18 mouse cellular contexts compared by ENCODE assay signal in the genomic region with DNA sequence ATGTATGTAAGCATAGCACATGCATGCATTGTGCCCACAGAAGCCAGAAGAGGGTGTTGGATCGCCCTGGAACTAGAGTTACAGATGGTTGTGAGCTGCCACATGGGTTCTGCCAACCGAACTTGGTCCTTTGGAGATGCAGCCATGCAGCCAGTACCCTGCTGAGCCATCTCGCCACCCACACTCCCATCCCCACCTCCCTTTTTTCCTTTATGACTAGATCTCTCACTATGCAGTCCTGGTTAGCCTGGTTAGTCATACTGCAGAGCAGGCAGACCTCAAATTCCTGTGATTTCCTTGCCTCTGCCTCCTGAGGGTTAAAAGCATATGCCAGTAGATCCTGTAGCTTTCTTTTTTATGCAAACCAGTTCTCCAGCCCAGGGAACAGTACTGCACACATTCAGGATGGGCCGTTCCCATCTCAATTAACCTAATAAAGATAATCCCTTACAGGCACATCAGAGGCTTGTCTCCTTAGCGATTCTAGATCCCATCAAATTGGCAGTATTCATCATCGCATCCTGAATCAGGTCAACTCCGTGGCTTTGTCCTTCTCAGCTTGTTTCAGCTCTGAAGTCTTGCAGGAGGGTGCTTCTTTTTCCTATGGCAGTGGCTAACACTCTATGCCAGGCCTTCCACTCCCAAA. TPM values are rescaled to one million over a fixed set of nuclear protein-coding genes. Genes with fewer than 3 reads are reported as not detected.
DNase-seq lines count a peak whose midpoint lies in the region; ATAC-seq and TF ChIP-seq lines count a peak whose summit lies in the region.
"Had no signal": no experiment of that assay in that cellular context is flagged by ENCODE, and none has a peak within 500 bp of the region (broad histone marks: within the 10 kb centered on the region; RNA-seq: fewer than 3 reads in every experiment).

No protein-coding gene starts in this region.

- no peak overlapping the region for H3K4me3 ChIP-seq in forebrain, postnatal 0 days (ENCODE audit: low read depth, low read length)
- no peak overlapping the region for H3K4me3 ChIP-seq in forebrain, embryonic 12.5 days (replicated peaks)
- H3K4me3 ChIP-seq in ES-Bruce4 (ENCODE audit: low read depth, low read length), result no peak overlapping the region
- H3K4me3 ChIP-seq in cortical plate, adult 2 months (ENCODE audit: insufficient read depth, low read length), result no peak overlapping the region
- H3K4me3 ChIP-seq: erythroblast, embryonic 14.5 days; heart, embryonic 10.5 days had no signal

- H3K36me3 ChIP-seq in forebrain, postnatal 0 days (ENCODE audit: insufficient read depth), result no peaks in the 10 kb centered on the region
- no peaks in the 10 kb centered on the region for H3K36me3 ChIP-seq in forebrain, embryonic 12.5 days (replicated peaks)
- no peaks in the 10 kb centered on the region for H3K36me3 ChIP-seq in ES-Bruce4 (ENCODE audit: control insufficient read depth, insufficient read depth, low read length, poor library complexity, severe bottlenecking)
- H3K36me3 ChIP-seq: heart, embryonic 10.5 days had no signal

- intact Hi-C loops in left cerebral cortex, postnatal 36 days (cut with DNase I), result no loop called here
- intact Hi-C loops in left cerebral cortex, postnatal 4 days (cut with DNase I), result no loop called here

- TF ChIP-seq EP300 in ES-Bruce4 (IDR thresholded peaks at IDR 0.05; ENCODE audit: insufficient read depth, low read depth, low read length), result no peak

- no peaks in the 10 kb centered on the region for H3K9me3 ChIP-seq in forebrain, postnatal 0 days (ENCODE audit: low read length)
- H3K9me3 ChIP-seq in forebrain, embryonic 12.5 days, result no peaks in the 10 kb centered on the region
- no peaks in the 10 kb centered on the region for H3K9me3 ChIP-seq in ES-Bruce4 (replicated peaks; ENCODE audit: control insufficient read depth, insufficient read depth, low read length, poor library complexity, severe bottlenecking)
- H3K9me3 ChIP-seq: heart, embryonic 10.5 days had no signal

- WGBS in forebrain, postnatal 0 days, result 32% methylated on average over 7 of the region's 7 CpGs
- WGBS in forebrain, embryonic 12.5 days, result 45% methylated on average over 7 of the region's 7 CpGs

- peak; percentile 14; the same call in 1 of the 2 replicates for ATAC-seq in forebrain, postnatal 0 days
- no peak for ATAC-seq in forebrain, embryonic 12.5 days (ENCODE audit: low FRiP score)
- ATAC-seq in granulocyte monocyte progenitor cell, adult 5-6 weeks (replicated peaks; ENCODE audit: poor library complexity, severe bottlenecking), result no peak
- ATAC-seq: inflammation-experienced regulatory T-cells, adult 6 months had no signal

- no peak overlapping the region for H3K4me2 ChIP-seq in forebrain, postnatal 0 days (ENCODE audit: low read depth)
- H3K4me2 ChIP-seq in forebrain, embryonic 12.5 days, result no peak overlapping the region

- H3K27me3 ChIP-seq in forebrain, postnatal 0 days (ENCODE audit: insufficient read depth, low read length), result no peaks in the 10 kb centered on the region
- no peaks in the 10 kb centered on the region for H3K27me3 ChIP-seq in forebrain, embryonic 12.5 days
- no peaks in the 10 kb centered on the region for H3K27me3 ChIP-seq in ES-Bruce4 (ENCODE audit: control insufficient read depth, insufficient read depth, low read length, poor library complexity, severe bottlenecking)

- H3K4me1 ChIP-seq in forebrain, postnatal 0 days (ENCODE audit: insufficient read depth), result no peaks in the 10 kb centered on the region
- H3K4me1 ChIP-seq in forebrain, embryonic 12.5 days, result peaks cover 5% of the 10 kb centered on the region; the same call in 1 of the 2 replicates
- no peaks in the 10 kb centered on the region for H3K4me1 ChIP-seq in ES-Bruce4 (ENCODE audit: control insufficient read depth, insufficient read depth, low read length)
- H3K4me1 ChIP-seq in cortical plate, adult 2 months (ENCODE audit: control insufficient read depth, insufficient read depth, low read length), result peaks cover 20% of the 10 kb centered on the region

- DNase-seq in forebrain, postnatal 0 days, result no peak
- peak; percentile 40 to 53 for DNase-seq in left cerebral cortex, postnatal 36 days (ENCODE audit: low spot score in 2 of 2)
- no peak for DNase-seq in left cerebral cortex, postnatal 4 days
- DNase-seq in thymus, postnatal 14 days, result no peak
- DNase-seq: cerebellum, adult 8-10 months; gastrocnemius, postnatal 10 days; lung, adult 18-20 months; spleen, adult 18-20 months; thymus, postnatal 25 days had no signal

- H3K27ac ChIP-seq in forebrain, postnatal 0 days (ENCODE audit: low read depth, low read length), result no peak overlapping the region
- no peak overlapping the region for H3K27ac ChIP-seq in forebrain, embryonic 12.5 days
- H3K27ac ChIP-seq in ES-Bruce4 (ENCODE audit: insufficient read depth, low read length), result 0 out of 2 replicates have a peak overlapping the region, but pooled peaks have one; percentile 4
- H3K27ac ChIP-seq in cortical plate, adult 2 months (ENCODE audit: insufficient read depth, low read length), result peak overlapping the region; percentile 76
- H3K27ac ChIP-seq: heart, embryonic 10.5 days; kidney, postnatal 0 days; macrophage had no signal

- no peak for TF ChIP-seq POLR2A in ES-Bruce4 (IDR thresholded peaks at IDR 0.05; ENCODE audit: insufficient read depth, low read length)
- no peak for TF ChIP-seq POLR2A in cortical plate, adult 2 months (IDR thresholded peaks at IDR 0.05; ENCODE audit: extremely low read depth, insufficient read depth, low read length)

- TF ChIP-seq CTCF in forebrain, postnatal 0 days (IDR thresholded peaks at IDR 0.05; ENCODE audit: low read depth), result no peak
- TF ChIP-seq CTCF in ES-Bruce4 (IDR thresholded peaks at IDR 0.05; ENCODE audit: low read depth, low read length), result no peak
- TF ChIP-seq CTCF in cortical plate, adult 2 months (IDR thresholded peaks at IDR 0.05; ENCODE audit: extremely low read depth, insufficient read depth, low read length), result no peak

- H3K9ac ChIP-seq in forebrain, postnatal 0 days, result no peak overlapping the region
- no peak overlapping the region for H3K9ac ChIP-seq in forebrain, embryonic 12.5 days
- no peak overlapping the region for H3K9ac ChIP-seq in ES-Bruce4 (ENCODE audit: low read depth, poor library complexity, severe bottlenecking)

RNA-seq across cellular contexts. Expression of a gene that starts 15.1 kb away (rescaled TPM):
- total RNA-seq in forebrain, postnatal 0 days (2014; rRNA removed), result 32.9 and 35.1 TPM in 2 replicates
- polyA plus RNA-seq in forebrain, postnatal 0 days (2015; fragmentation: Nextera tagmentation; extraction: Ambion mirVana), result 2.0 and 2.3 TPM in 2 replicates
- 3.3 and 3.5 TPM in 2 replicates for polyA plus RNA-seq in forebrain, embryonic 12.5 days (2016; fragmentation: Nextera tagmentation; extraction: Ambion mirVana)
- total RNA-seq in left cerebral cortex, postnatal 36 days (2021), result 10 to 100 TPM; 79.5 to 82.1 TPM
- 10 to 100 TPM; 47.2 to 48.3 TPM for total RNA-seq in left cerebral cortex, postnatal 4 days (2021)
- polyA plus RNA-seq in ES-Bruce4 (2011; ENCODE audit: insufficient read depth, insufficient read length, low read depth, missing spikeins), result 53.7 and 58.1 TPM in 2 replicates
- polyA plus RNA-seq in cortical plate, adult 2 months (2012; rRNA removed), result 45.7 and 46.2 TPM in 2 replicates
- 0.58 and 1.4 TPM in 2 replicates for total RNA-seq in granulocyte monocyte progenitor cell, adult 5-6 weeks (2014; fragmentation: Nextera tagmentation)
- total RNA-seq in granulocyte monocyte progenitor cell, adult 5-6 weeks (2017), result 0.31 and 0.90 TPM in 2 replicates

RNA-seq across cellular contexts. Expression of a gene that starts 32.1 kb away (rescaled TPM):
- total RNA-seq in forebrain, postnatal 0 days (2014; rRNA removed), result 104 and 125 TPM in 2 replicates
- 46.4 and 74.0 TPM in 2 replicates for polyA plus RNA-seq in forebrain, postnatal 0 days (2015; fragmentation: Nextera tagmentation; extraction: Ambion mirVana)
- polyA plus RNA-seq in forebrain, embryonic 12.5 days (2016; fragmentation: Nextera tagmentation; extraction: Ambion mirVana), result 129 and 136 TPM in 2 replicates
- total RNA-seq in left cerebral cortex, postnatal 36 days (2021), result 100 to 1,000 TPM; 276 to 310 TPM
- total RNA-seq in left cerebral cortex, postnatal 4 days (2021), result 100 to 1,000 TPM; 168 to 169 TPM
- polyA plus RNA-seq in ES-Bruce4 (2011; ENCODE audit: insufficient read depth, insufficient read length, low read depth, missing spikeins), result 43.2 and 54.9 TPM in 2 replicates
- polyA plus RNA-seq in cortical plate, adult 2 months (2012; rRNA removed), result 161 and 170 TPM in 2 replicates
- total RNA-seq in granulocyte monocyte progenitor cell, adult 5-6 weeks (2014; fragmentation: Nextera tagmentation), result 13.9 and 21.2 TPM in 2 replicates
- total RNA-seq in granulocyte monocyte progenitor cell, adult 5-6 weeks (2017), result 43.4 and 44.1 TPM in 2 replicates

Comparison
In these comparisons a context has a peak if more than half of its experiments do, and no peak if none do; other contexts are left out.
1. DNase-seq: peak in left cerebral cortex, postnatal 36 days (2 of 2); none in forebrain, postnatal 0 days (single experiment), left cerebral cortex, postnatal 4 days (single experiment) and thymus, postnatal 14 days (single experiment).
2. H3K27ac ChIP-seq: peak in ES-Bruce4 (single experiment) and cortical plate, adult 2 months (single experiment); none in forebrain, postnatal 0 days (single experiment) and forebrain, embryonic 12.5 days (single experiment).
3. RNA of a gene that starts 15.1 kb away (total RNA-seq): 79.5 to 82.1 TPM in left cerebral cortex, postnatal 36 days, 47.2 to 48.3 TPM in left cerebral cortex, postnatal 4 days and 32.9 to 35.1 TPM in forebrain, postnatal 0 days; 0.31 to 1.4 TPM in granulocyte monocyte progenitor cell, adult 5-6 weeks; every median in the first group is over 10 times any median in the second.